Mouse (Mus musculus): ENCODE data around the gene Olfr492. TPM values are rescaled to one million over a fixed set of nuclear protein-coding genes. Genes with fewer than 3 reads are reported as not detected.

Gene Olfr492
- polyA plus RNA-seq (2015; fragmentation: Nextera tagmentation; extraction: Ambion mirVana), result not detected in 2 replicates

GRCm38 (mm10) chr7:108323574-108323973 lies at the start of gene Olfr492:
Gene Olfr492, minus strand, starts transcription at chr7:108323674.

DNA sequence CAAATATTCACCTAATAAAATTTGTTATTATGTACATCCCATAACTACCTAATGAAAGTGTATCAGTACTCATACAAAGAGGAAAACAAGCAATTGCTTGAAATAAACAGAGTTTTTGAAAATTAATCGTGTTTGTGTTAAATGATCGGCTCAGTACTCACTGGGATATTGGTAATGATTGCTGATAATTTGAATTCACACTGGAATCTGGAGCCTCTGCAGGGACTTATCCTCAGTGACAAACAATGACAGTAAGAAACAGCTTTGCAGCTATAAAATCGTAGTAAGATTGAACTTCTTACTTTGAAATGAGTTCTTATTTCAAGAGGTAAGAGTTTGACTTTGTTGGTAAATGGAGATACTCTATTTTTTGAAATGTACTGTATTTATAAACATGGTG lies 41.6 kb upstream of the Olfr492 start, which contains the start of gene Olfr494:
TSS of gene Olfr494 (plus strand) at position 301 of the 400 bp plus-strand sequence.

DNA sequence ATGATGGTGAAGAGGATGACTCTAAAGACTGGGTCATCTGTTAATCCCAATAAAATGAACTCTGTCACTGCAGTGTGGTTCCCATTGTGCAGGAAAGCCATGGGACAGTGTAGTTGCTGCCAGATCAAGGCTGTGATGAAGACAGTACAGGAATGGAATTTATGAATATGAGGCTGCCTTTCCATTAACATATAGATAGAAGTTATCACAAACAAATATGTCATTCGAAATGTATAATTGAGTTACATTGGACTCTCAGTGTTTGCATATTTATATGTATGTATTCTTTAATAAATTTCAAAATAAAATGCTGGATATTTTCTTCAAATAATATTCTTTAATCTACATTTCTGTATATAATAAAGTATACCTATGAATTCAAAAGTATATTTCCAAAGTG lies 23.4 kb upstream of the Olfr492 start, which contains the start of gene Olfr493:
TSS of gene Olfr493 (minus strand) at position 101 of the 400 bp plus-strand sequence.

GRCm38 (mm10) chr7:108313151-108313550 lies 10.3 kb downstream of the Olfr492 start, which contains the start of gene Olfr491:
Gene Olfr491, plus strand, starts transcription at chr7:108313451.

DNA sequence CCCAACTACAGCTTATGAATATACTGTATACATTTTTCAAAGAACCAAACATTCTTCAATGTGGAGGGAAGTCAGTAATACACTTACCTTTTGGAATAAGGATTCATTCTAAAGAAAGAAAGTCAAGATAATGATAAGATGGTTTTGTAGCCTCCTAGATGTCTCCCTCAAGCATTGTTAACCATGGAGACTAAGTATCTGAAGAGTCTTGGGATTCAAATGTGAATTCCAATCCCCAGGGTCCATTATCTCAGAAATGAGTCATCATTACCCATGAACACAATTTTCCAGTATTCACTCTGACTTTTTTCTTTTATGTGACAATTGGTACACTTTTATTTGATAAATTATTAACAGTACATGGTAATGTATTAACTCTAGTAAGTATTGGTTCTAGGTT lies 34.6 kb downstream of the Olfr492 start, which contains the start of gene Olfr490:
TSS of gene Olfr490 (minus strand) at position 101 of the 400 bp plus-strand sequence.

Other genes with a start within 250 kb of the Olfr492 start
- gene Olfr481, start 243.8 kb downstream of the Olfr492 start, polyA plus RNA-seq (2015; fragmentation: Nextera tagmentation; extraction: Ambion mirVana), result not detected in 2 replicates
- gene Olfr482, start 226.1 kb downstream of the Olfr492 start, polyA plus RNA-seq (2015; fragmentation: Nextera tagmentation; extraction: Ambion mirVana), result 0.12 TPM in 1 of 2 replicates, not detected in the other
- gene Olfr483, start 222.8 kb downstream of the Olfr492 start, polyA plus RNA-seq (2015; fragmentation: Nextera tagmentation; extraction: Ambion mirVana), result not detected in 2 replicates
- gene Olfr484, start 196.2 kb downstream of the Olfr492 start, polyA plus RNA-seq (2015; fragmentation: Nextera tagmentation; extraction: Ambion mirVana), result not detected in 2 replicates
- gene Olfr485, start 163.8 kb downstream of the Olfr492 start, polyA plus RNA-seq (2015; fragmentation: Nextera tagmentation; extraction: Ambion mirVana), result not detected in 2 replicates
- not detected in 2 replicates for gene Olfr486, start 150.9 kb downstream of the Olfr492 start, polyA plus RNA-seq (2015; fragmentation: Nextera tagmentation; extraction: Ambion mirVana)
- not detected in 2 replicates for gene Olfr487, start 109.0 kb downstream of the Olfr492 start, polyA plus RNA-seq (2015; fragmentation: Nextera tagmentation; extraction: Ambion mirVana)
- not detected in 2 replicates for gene Olfr488, start 65.3 kb downstream of the Olfr492 start, polyA plus RNA-seq (2015; fragmentation: Nextera tagmentation; extraction: Ambion mirVana)
- gene Olfr490, start 34.7 kb downstream of the Olfr492 start, polyA plus RNA-seq (2015; fragmentation: Nextera tagmentation; extraction: Ambion mirVana), result not detected in 2 replicates
- not detected in 2 replicates for gene Olfr491, start 10.2 kb downstream of the Olfr492 start, polyA plus RNA-seq (2015; fragmentation: Nextera tagmentation; extraction: Ambion mirVana)
- gene Olfr493, start 23.3 kb upstream of the Olfr492 start, polyA plus RNA-seq (2015; fragmentation: Nextera tagmentation; extraction: Ambion mirVana), result not detected in 2 replicates
- not detected in 2 replicates for gene Olfr494, start 41.7 kb upstream of the Olfr492 start, polyA plus RNA-seq (2015; fragmentation: Nextera tagmentation; extraction: Ambion mirVana)
- not detected in 2 replicates for gene Olfr495, start 69.5 kb upstream of the Olfr492 start, polyA plus RNA-seq (2015; fragmentation: Nextera tagmentation; extraction: Ambion mirVana)
- gene Olfr497, start 96.7 kb upstream of the Olfr492 start, polyA plus RNA-seq (2015; fragmentation: Nextera tagmentation; extraction: Ambion mirVana), result not detected in 2 replicates
- not detected in 2 replicates for gene Olfr498, start 141.7 kb upstream of the Olfr492 start, polyA plus RNA-seq (2015; fragmentation: Nextera tagmentation; extraction: Ambion mirVana)
- gene Olfr502, start 201.4 kb upstream of the Olfr492 start, polyA plus RNA-seq (2015; fragmentation: Nextera tagmentation; extraction: Ambion mirVana), result not detected in 2 replicates
- not detected in 2 replicates for gene Olfr503, start 220.9 kb upstream of the Olfr492 start, polyA plus RNA-seq (2015; fragmentation: Nextera tagmentation; extraction: Ambion mirVana)
- not detected in 2 replicates for gene Olfr504, start 242.1 kb upstream of the Olfr492 start, polyA plus RNA-seq (2015; fragmentation: Nextera tagmentation; extraction: Ambion mirVana)